Mouse (Mus musculus) pancreas, adult 10 weeks (tissue): ENCODE measurements around the gene Kif4. TPM values are rescaled to one million over a fixed set of nuclear protein-coding genes. Genes with fewer than 3 reads are reported as not detected.

ENCODE experiments used
- polyA plus RNA-seq: library from polyadenylated mRNA; stranded (reverse); fragments of 350-450 nt; fragmentation: Illumina TruSeq; extraction: RNeasy Lipid Tissue Mini Kit (QIAGEN cat#74804); gene quantifications from one replicate; pipeline ENCODE4 v1.2.3, GENCODE M21; 2015; ENCODE audit warnings: low read depth, low replicate concordance; ENCODE audit not compliant: insufficient read depth

Gene Kif4
- polyA plus RNA-seq = not detected

GRCm38 (mm10) chrX:100625546-100625801 lies at the start of gene Kif4:
TSS of gene Kif4 (plus strand) at chrX:100625737.

DNA sequence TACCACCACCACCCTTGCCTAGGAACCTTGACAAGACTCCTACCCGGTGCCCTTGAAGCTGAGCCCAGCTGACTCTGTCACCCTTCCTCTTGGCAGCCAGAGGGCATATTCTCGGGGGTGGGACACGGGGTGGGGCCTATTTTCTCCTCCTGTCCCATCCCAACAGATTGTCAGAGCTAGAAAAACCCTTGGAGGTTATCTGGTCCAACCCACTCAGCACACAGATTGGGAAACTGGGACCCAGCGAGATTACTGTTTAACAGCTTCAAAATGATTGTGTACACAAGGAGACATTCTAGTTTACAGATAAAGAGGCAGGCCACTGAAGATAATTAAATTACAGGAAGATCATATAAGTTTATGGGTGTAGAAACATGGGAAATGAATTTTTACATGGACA lies 30.7 kb upstream of the Kif4 start, which contains the start of gene P2ry4:
Gene P2ry4 (minus strand): TSS at position 79 of the 400 bp plus-strand sequence.

GRCm38 (mm10) chrX:100605314-100605713 lies 20.2 kb upstream of the Kif4 start, which contains the start of gene Arr3:
TSS of gene Arr3 (plus strand) at chrX:100605497.

GRCm38 (mm10) chrX:100625802-100626793 lies 561 bp downstream of the Kif4 start, which contains the start of gene Pdzd11:
TSS of gene Pdzd11 (minus strand) at chrX:100626568.

GRCm38 (mm10) chrX:100729665-100730188 lies 104.2 kb downstream of the Kif4 start, which contains the start of gene Gdpd2:
TSS of gene Gdpd2 (plus strand) at chrX:100729873.

GRCm38 (mm10) chrX:100767181-100767884 lies 141.8 kb downstream of the Kif4 start, which contains the start of gene Dlg3:
TSS of gene Dlg3 (plus strand) at chrX:100767722.

Other genes with a start within 250 kb of the Kif4 start
- not detected for gene Otud6a, start 196.7 kb upstream of the Kif4 start, polyA plus RNA-seq
- gene Awat2, start 183.0 kb upstream of the Kif4 start, polyA plus RNA-seq = not detected
- 11.2 TPM for gene Igbp1, start 131.4 kb upstream of the Kif4 start, polyA plus RNA-seq
- gene Dgat2l6, start 100.9 kb upstream of the Kif4 start, polyA plus RNA-seq = not detected
- not detected for gene Awat1, start 53.5 kb upstream of the Kif4 start, polyA plus RNA-seq
- gene P2ry4, start 30.9 kb upstream of the Kif4 start, polyA plus RNA-seq = not detected
- not detected for gene Arr3, start 20.2 kb upstream of the Kif4 start, polyA plus RNA-seq
- 8.1 TPM for gene Pdzd11, start 831 bp downstream of the Kif4 start, polyA plus RNA-seq
- gene Gdpd2, start 104.1 kb downstream of the Kif4 start, polyA plus RNA-seq = not detected
- gene Dlg3, start 142.0 kb downstream of the Kif4 start, polyA plus RNA-seq = 7.2 TPM